Mouse (Mus musculus) adrenal gland, adult 8-10 months (tissue): Measurements from ENCODE around the gene Ppp1r21. TPM values are rescaled to one million over a fixed set of nuclear protein-coding genes. Genes with fewer than 3 reads are reported as not detected.

ENCODE experiments used
- DNase-seq: peaks from one replicate; pipeline ENCODE4 v3.0.0; 2022
- total RNA-seq, 4 experiments: library from RNA; stranded (reverse); gene quantifications; 2 replicates each; pipeline ENCODE4 v1.2.4; 2022

Ppp1r21 gene
- total RNA-seq, 4 experiments from 2014 or later, result 44.7 to 78.6 (median 59.1) TPM

- no peak for DNase-seq
These were observed 84.3 kb downstream of the Ppp1r21 start for GRCm38 (mm10) chr17:88614234-88614633.

- no peak for DNase-seq
These were observed 84.8 kb downstream of the Ppp1r21 start for GRCm38 (mm10) chr17:88614733-88615132.

- DNase-seq, result no peak
These were observed 85.7 kb downstream of the Ppp1r21 start for GRCm38 (mm10) chr17:88615492-88616155.

GRCm38 (mm10) chr17:88620935-88621334, 91.0 kb downstream of the Ppp1r21 start:
- DNase-seq, result no peak

GRCm38 (mm10) chr17:88621374-88621773, 91.5 kb downstream of the Ppp1r21 start:
- no peak for DNase-seq

GRCm38 (mm10) chr17:88622711-88623110, 92.8 kb downstream of the Ppp1r21 start:
- DNase-seq, result no peak

GRCm38 (mm10) chr17:88624386-88624785, 94.5 kb downstream of the Ppp1r21 start:
- DNase-seq, result no peak

GRCm38 (mm10) chr17:88625350-88625749, 95.4 kb downstream of the Ppp1r21 start:
- no peak for DNase-seq

- no peak for DNase-seq
These were observed 96.0 kb downstream of the Ppp1r21 start for GRCm38 (mm10) chr17:88625931-88626330.

GRCm38 (mm10) chr17:88626347-88626811, 96.5 kb downstream of the Ppp1r21 start:
- no peak for DNase-seq

- DNase-seq, result no peak
These were observed 97.2 kb downstream of the Ppp1r21 start for GRCm38 (mm10) chr17:88627150-88627549.

GRCm38 (mm10) chr17:88628676-88629380, 98.9 kb downstream of the Ppp1r21 start:
- peak; percentile 75 for DNase-seq

GRCm38 (mm10) chr17:88629381-88629759, 99.5 kb downstream of the Ppp1r21 start:
- no peak for DNase-seq

GRCm38 (mm10) chr17:88629931-88630553, 100.1 kb downstream of the Ppp1r21 start:
- no peak for DNase-seq

- no peak for DNase-seq
These were observed 100.6 kb downstream of the Ppp1r21 start for GRCm38 (mm10) chr17:88630554-88630948.

GRCm38 (mm10) chr17:88632631-88633030, 102.7 kb downstream of the Ppp1r21 start:
- no peak for DNase-seq

GRCm38 (mm10) chr17:88636076-88636475, 106.2 kb downstream of the Ppp1r21 start:
- no peak for DNase-seq

GRCm38 (mm10) chr17:88636587-88636986, 106.7 kb downstream of the Ppp1r21 start:
- peak; percentile 57 for DNase-seq

Other genes starting within 250 kb of the Ppp1r21 start
- gene Foxn2, start 89.4 kb upstream of the Ppp1r21 start, total RNA-seq, result 10 to 100 TPM; 15.6 to 19.5 (median 17.7) TPM
- gene Ston1, start 67.6 kb downstream of the Ppp1r21 start, total RNA-seq, result 10 to 100 TPM; 32.2 to 49.3 (median 41.6) TPM
- not detected for gene Gtf2a1l, start 138.5 kb downstream of the Ppp1r21 start, total RNA-seq